Mouse (Mus musculus) common myeloid progenitor, adult 5-6 weeks (primary cell): ENCODE measurements around the gene Irf2. TPM values are rescaled to one million over a fixed set of nuclear protein-coding genes. Genes with fewer than 3 reads are reported as not detected.
"Not testable (repeated sequence)": the region's sequence is repeated elsewhere in the genome, so short reads cannot be mapped to it uniquely, and the experiment has no call there.

ENCODE experiments used
- ATAC-seq: replicated peaks from 2 replicates; pipeline ENCODE4 v1.8.0; 2016; ENCODE audit warnings: low read depth, mild to moderate bottlenecking, moderate TSS enrichment, inconsistent platforms; ENCODE audit not compliant: poor library complexity, severe bottlenecking
- total RNA-seq: library from RNA; stranded (forward); fragments of 200-1000, 187-1606 nt; gene quantifications from 2 replicates; pipeline ENCODE4 v1.2.3, GENCODE M21; 2017

Irf2 gene
- total RNA-seq, 1 experiment from 2014 or later = 60.4 TPM

- ATAC-seq = peak; percentile 55; the same call in 1 of the 2 replicates
These were observed 18.3 kb upstream of the Irf2 start for GRCm38 (mm10) chr8:46721065-46721845.

DNA sequence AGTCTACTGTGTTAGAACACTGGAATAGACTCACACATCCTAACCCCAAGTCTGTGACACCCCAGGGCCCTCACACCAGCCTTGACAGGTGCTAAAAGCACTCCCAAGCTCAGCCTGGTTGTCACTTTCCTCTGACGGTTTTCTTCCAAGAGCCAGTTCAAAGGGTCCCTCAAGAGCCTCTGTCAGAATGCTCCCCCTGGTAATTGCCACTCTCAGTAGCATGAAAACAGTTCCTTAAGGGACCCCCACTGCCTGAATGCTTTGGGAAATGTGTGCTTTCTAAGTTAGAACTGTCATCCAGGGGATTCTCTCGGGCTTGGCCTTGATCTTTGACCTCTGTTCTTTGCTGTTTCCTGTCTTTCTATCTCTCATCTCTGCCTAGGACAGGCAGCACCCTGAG lies 17.0 kb upstream of the Irf2 start:
- ATAC-seq = no peak

- ATAC-seq = no peak
These were observed 13.1 kb upstream of the Irf2 start for GRCm38 (mm10) chr8:46726383-46726782.

- not testable (repeated sequence) for ATAC-seq
These were observed 9.9 kb upstream of the Irf2 start for GRCm38 (mm10) chr8:46729671-46730070.

DNA sequence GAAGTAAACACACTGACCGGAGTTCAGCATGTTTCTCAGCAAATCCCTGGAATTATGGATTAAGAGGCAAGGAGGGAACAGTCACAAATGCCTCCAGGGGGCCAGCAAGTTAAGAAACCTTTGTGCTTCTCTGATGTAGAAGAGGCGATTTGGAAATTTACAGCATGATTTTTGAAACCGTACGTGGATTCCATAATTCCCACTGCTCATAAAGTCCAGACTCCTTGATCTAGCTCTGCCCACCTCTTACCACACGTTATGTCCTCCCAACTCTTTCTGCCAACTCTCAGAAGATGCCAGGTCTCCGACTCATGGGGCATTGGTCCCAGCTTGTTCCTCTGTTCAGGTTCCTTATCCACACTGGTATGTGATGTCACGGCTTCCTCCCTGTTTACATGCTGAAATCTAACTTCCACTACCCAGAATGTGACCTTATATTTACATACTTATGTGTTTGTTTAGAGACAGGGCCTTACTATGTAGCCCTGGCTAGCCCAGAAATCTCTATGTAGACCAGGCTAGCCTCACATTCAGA lies 7.1 kb upstream of the Irf2 start:
- ATAC-seq = no peak

- no peak for ATAC-seq
These were observed 5.9 kb upstream of the Irf2 start for GRCm38 (mm10) chr8:46733603-46734002.

DNA sequence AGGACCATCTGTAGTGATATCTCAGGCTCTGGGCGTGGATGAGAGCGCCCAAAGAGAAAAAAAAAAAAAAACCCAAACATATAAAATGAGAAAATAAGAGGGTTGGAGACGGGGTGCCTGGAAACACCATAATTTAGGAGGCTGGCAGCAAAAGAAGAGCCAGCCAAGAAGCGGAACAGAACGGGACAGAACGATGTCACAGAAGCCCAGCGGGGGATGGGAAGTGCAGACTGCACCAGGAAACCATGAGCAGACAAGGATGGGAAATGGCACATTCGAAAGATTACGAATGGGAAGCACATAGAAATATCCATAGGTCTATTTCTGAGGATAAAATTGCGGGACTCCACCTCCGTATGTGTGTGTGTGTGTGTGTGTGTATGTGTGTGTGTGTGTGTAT lies 4.0 kb upstream of the Irf2 start:
- no peak for ATAC-seq

- no peak for ATAC-seq
These were observed 3.3 kb upstream of the Irf2 start for GRCm38 (mm10) chr8:46736260-46736659.

DNA sequence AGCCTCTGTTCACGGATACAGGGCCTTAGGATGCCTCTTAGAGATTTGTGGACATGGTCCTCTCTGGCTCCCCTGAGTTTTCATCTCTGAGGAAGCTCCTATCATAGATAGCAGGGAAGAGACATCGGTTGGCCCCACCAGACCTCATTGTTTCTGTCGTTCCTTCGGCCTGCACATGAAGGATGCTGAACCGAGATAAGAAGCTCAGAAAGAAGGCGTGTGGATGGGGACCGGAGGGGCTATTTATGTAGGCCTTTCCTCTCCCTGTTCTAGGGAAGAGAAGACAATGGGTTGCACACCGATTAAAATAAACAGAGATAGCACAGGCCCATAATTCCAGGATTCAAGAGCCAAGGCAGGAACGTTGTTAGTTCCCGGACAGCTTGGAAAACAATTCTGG lies 2.1 kb upstream of the Irf2 start:
- ATAC-seq = no peak

GRCm38 (mm10) chr8:46737907-46738306 lies 1.6 kb upstream of the Irf2 start:
- no peak for ATAC-seq

- ATAC-seq = no peak
These were observed 931 bp upstream of the Irf2 start for GRCm38 (mm10) chr8:46738601-46739000.

- ATAC-seq = no peak
These were observed 502 bp downstream of the Irf2 start for GRCm38 (mm10) chr8:46739956-46740512.

DNA sequence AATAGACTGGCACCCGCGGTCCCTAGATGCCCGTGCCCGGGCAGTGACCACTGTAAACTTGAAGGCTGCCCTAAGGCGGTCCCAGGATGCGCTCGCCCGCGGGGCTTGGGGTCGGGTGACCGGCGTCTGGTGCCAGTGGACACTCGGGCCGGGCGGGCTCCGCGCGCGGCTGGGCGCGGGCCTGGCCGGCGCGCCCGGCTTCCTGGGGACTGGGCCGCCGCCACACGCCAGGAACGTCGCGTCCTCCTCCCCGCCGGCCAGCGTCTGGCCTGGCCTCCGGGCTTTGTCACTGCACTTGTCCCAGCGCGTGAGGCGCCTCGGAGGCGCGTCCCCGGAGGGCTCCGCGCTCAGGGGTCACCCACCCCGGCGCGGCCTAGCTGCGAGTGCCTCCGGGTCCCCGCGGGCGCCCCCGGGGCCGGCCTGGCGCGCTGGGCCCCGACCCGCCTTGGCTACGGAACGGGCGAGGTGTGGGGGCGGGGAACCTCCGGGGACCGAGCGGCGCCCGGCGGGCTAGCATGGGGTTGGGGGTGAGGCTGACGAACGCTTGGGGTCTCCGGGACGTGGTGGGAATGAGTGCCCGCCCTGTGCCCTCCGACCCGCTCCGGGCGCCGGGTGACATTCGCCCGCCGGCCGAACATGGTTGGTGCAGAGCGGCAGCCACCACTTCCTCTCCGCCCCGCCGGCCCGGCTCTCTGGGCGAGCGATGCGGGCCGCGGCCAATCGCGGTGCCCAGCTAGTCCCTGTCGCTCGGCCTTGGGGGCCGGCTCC lies 1.2 kb downstream of the Irf2 start:
- peak; percentile 34 for ATAC-seq

- ATAC-seq = 0 out of 2 replicates have a peak, but pooled peaks have one; percentile 6
These were observed 1.8 kb downstream of the Irf2 start for GRCm38 (mm10) chr8:46741281-46741791.

DNA sequence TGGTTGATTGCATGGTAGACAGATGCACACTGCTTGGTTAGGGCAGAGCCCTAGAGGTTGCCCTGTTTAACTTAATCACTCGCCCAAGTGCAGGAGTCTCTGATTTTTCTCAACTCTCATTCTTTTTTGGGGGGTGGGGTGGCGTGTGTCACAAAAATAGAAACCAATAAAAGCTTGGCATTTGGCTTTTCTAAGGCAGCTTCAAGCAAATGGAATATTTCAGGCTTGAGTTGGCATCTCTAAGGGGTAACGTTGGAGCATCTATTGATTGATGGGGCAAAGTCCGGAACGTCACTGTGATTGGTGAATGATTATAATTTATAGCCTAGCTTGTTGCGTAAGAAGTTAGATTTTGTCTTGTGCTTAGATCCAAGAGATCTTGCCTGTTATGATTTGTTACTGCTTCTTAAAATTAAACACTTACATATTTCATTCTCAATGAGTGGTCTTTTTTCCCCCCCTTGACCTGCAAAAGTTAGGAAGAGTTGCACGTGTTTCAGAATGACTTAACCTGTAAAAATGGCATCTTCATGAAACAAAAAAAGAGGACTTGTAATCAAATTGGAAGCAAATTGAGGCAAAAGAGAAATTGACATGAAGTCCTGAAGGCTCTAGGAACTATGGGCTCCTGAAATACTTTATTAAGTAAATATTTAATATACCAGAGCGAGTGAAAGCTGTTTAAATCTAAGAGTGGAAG lies 2.6 kb downstream of the Irf2 start:
- ATAC-seq = no peak

GRCm38 (mm10) chr8:46742691-46743082 lies 3.2 kb downstream of the Irf2 start:
- no peak for ATAC-seq

GRCm38 (mm10) chr8:46745464-46745863 lies 5.9 kb downstream of the Irf2 start:
- peak; percentile 51 for ATAC-seq

GRCm38 (mm10) chr8:46747311-46747980 lies 7.9 kb downstream of the Irf2 start:
- ATAC-seq = no peak

GRCm38 (mm10) chr8:46750000-46750399 lies 10.5 kb downstream of the Irf2 start:
- ATAC-seq = no peak
